Mouse (Mus musculus) intestine, embryonic 16.5 days (tissue): Measurements from ENCODE around the gene Tmem8b. TPM values are rescaled to one million over a fixed set of nuclear protein-coding genes. Genes with fewer than 3 reads are reported as not detected.

Experiments used
- ATAC-seq: fragments of 200-750 bp; cut with Nextera tagmentation; 2 replicates; pipeline ENCODE4 v1.8.0; 2017; ENCODE audit warnings: moderate TSS enrichment, moderate library complexity
- H3K27ac ChIP-seq: fragments of 300-500 bp; sonication (generic); 2 replicates; pipeline ENCODE4 v1.5.1; 2014; ENCODE audit warnings: mild to moderate bottlenecking, low read length
- H3K27me3 ChIP-seq: fragments of 300-500 bp; sonication (generic); replicated peaks from 2 replicates; pipeline ENCODE4 v1.6.1; 2014; ENCODE audit warnings: low read length, control low read depth, mixed read lengths; ENCODE audit not compliant: control insufficient read depth, insufficient read depth
- H3K36me3 ChIP-seq: fragments of 300-500 bp; sonication (generic); 2 replicates; pipeline ENCODE4 v1.6.1; 2014; ENCODE audit warnings: low read length, control low read depth; ENCODE audit not compliant: control insufficient read depth, insufficient read depth
- H3K4me1 ChIP-seq: fragments of 300-500 bp; sonication (generic); 2 replicates; pipeline ENCODE4 v1.6.1; 2014; ENCODE audit warnings: low read length, control low read depth, mixed read lengths; ENCODE audit not compliant: control insufficient read depth, insufficient read depth
- H3K4me2 ChIP-seq: fragments of 300-500 bp; sonication (generic); 2 replicates; pipeline ENCODE4 v1.6.1; 2014; ENCODE audit warnings: low read depth, low read length, control low read depth
- H3K4me3 ChIP-seq: fragments of 300-500 bp; sonication (generic); 2 replicates; pipeline ENCODE4 v1.5.1; 2014; ENCODE audit warnings: mild to moderate bottlenecking, low read length
- H3K9ac ChIP-seq: fragments of 300-500 bp; sonication (generic); 2 replicates; pipeline ENCODE4 v1.6.1; 2014; ENCODE audit warnings: low read depth, low read length
- H3K9me3 ChIP-seq: fragments of 300-500 bp; sonication (generic); 2 replicates; pipeline ENCODE4 v1.6.1; 2016; ENCODE audit warnings: low read length, control low read depth; ENCODE audit not compliant: control insufficient read depth
- WGBS: fragments of 180-500 bp; shearing (Covaris S2); extraction: QIAGEN DNeasy Blood & Tissue Kit; methylation state at CpG from one replicate; pipeline ENCODE4 v1.1.7; 2014; 5-methylcytosine and 5-hydroxymethylcytosine counted together
- polyA plus RNA-seq: library from polyadenylated mRNA; unstranded; fragments of >200 nt; fragmentation: Nextera tagmentation; extraction: Ambion mirVana; gene quantifications from 2 replicates; pipeline ENCODE4 v1.2.1, GENCODE M21; 2015

Tmem8b gene
- 3.3 and 3.4 TPM in 2 replicates for polyA plus RNA-seq

DNA sequence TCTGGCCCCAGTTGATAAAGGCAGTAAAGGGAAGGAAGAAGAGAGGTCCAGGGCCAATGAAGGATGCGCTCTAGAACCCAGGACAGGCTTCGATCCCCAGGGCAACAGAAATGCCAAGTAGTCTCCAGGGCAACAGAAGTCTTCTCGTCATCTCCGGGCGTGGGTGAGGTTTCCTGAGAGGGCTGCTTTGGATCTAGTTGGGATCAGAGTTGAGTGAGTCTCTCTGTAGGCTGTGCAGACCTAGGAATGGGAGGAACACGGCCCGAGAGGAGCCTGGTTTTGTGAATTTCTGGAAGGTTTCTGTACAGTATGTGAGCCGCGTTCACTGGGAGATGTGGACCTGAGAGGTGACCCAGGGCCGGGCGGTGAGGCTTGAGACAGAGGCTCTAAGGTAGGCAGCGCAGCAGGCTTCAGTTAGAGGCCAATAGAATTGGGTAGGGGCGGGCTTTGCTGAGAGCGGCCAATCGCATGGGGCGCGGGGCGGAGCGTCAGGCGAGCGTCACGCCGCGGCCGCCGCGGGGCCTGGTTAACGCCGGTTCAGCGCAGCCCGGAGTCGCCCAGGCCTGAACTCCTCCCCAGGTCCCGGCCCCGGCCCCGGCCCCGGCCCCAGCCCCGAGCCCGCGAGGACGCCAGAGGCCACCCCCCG lies at the start of gene Tmem8b, which contains the start of gene Fam221b:
Gene Tmem8b (plus strand): TSS at position 190 of the 646 bp plus-strand sequence.
Gene Fam221b (minus strand): TSS at position 364 of the 646 bp plus-strand sequence.
- Histone ChIP-seq H3K9me3 (no peaks in the 10 kb centered on the region), H3K9ac (peak within 1 kb of the TSS; percentile 90), H3K36me3 (no peaks in the 10 kb centered on the region), H3K27ac (peak within 1 kb of the TSS; percentile 49; the same call in 1 of the 2 replicates), H3K4me3 (peak within 1 kb of the TSS; percentile 83), H3K4me2 (peak within 1 kb of the TSS; percentile 85), H3K27me3 (peaks cover 5% of the 10 kb centered on the region; the same call in 1 of the 2 replicates), H3K4me1 (peaks cover 5% of the 10 kb centered on the region)
- ATAC-seq, result peak; percentile 97
- 1% methylated on average over 33 of the region's 41 CpGs for WGBS

DNA sequence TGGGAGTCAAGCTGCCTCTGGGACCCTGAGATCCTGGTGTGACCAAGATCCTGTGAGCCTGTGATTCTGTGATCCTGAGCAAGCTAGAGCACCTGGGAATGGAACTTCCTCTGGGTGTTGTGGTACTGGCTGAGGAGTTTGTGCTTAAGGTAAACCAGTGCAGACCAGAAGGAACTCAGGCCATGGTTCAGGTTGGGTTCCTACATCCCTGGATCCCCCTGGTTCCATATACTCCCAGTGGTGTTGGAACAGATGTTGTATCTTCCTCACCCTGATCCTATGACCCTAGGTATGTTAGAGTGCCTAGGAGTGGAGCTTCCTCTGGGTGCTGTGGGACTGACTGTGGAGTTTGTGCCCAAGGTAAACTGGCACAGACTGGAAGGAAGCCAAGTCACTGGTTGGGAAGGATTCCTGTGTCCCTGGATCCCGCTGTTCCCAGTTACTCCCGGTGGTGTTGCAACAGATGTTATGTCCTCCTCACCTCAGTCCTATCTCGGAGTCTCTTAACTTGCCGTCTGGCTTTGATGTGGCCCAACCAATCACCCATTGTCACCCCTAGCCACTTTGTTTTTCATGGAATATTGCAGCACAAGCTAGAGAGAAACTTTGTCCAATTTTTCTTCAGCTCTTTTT lies 48.5 kb upstream of the Tmem8b start:
- no peak overlapping the region for H3K27ac ChIP-seq
- no peak overlapping the region for H3K9ac ChIP-seq
- WGBS, result 79% methylated on average over 4 of the region's 4 CpGs
- no peak overlapping the region for H3K4me2 ChIP-seq
- ATAC-seq, result no peak
- no peaks in the 10 kb centered on the region for H3K4me1 ChIP-seq
- no peaks in the 10 kb centered on the region for H3K27me3 ChIP-seq
- H3K36me3 ChIP-seq, result no peaks in the 10 kb centered on the region
- peaks cover 2% of the 10 kb centered on the region for H3K9me3 ChIP-seq
- H3K4me3 ChIP-seq, result no peak overlapping the region

DNA sequence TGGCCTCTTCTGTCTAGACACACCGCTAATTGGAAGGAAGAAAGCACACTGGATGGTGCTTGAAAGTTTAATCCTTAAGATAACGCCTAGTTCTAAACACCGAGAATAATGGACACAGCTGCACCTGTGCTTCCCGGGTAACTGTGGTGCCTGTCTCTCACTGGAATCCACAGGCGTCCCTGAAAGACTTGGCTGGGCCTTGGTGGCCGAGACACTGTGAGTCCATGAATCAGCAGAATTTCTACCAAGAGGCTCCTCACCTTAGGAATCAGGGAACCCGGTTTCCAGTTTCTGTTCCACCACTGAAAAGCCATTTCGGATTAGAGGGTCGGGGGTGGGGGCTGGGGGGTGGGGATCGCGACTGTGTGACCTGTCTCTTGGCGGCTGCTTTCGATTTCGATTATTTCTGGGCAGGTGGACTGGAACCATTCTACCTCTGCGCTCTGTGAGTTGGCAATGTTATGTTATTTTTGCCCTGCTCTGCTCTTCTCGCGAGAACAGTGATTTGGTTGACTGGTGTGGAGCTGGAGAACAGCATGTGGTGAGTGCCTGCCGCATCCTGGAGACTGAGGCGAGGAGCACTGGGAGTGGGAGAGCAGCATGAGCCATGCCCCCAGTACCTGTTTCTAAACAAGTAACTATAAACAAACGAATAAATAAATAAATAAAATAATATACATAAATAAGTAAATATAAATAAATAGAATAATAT lies 39.5 kb upstream of the Tmem8b start:
- Histone ChIP-seq H3K4me3 (no peak overlapping the region), H3K9me3 (peaks cover 6% of the 10 kb centered on the region), H3K36me3 (no peaks in the 10 kb centered on the region), H3K4me1 (peaks cover 9% of the 10 kb centered on the region), H3K27ac (no peak overlapping the region), H3K4me2 (no peak overlapping the region), H3K9ac (no peak overlapping the region), H3K27me3 (0 out of 2 replicates have a peak, but pooled peaks cover 3% of the 10 kb centered on the region)
- 41% methylated on average over 20 of the region's 20 CpGs for WGBS
- no peak for ATAC-seq

DNA sequence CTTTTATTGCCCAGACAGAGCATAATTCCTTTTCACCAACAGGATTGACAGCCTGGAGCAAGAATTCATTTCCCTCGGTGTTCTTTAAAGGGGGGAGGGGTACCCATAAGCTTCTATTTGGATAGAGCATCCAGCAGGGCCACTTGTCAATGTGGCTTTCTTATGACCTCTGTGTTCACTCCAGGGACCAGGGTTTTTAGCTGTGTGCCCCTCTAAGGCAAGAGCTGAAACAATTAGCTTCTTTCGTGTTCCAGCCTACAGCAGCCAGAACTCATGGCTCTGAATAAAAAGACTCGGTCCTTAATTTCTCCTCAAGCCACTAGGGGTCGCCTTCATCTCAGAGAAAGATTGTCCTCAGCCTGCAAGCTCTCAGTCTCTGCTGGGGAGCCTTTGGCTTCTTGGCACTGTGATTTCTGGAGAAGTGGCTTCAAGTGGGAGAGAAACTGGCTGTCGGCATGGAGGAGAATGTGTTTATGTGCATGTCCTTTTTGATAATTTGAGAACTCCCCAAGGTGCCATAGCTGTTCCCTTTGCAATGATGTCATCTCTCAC lies 38.7 kb upstream of the Tmem8b start:
- Histone ChIP-seq H3K4me2 (0 out of 2 replicates have a peak overlapping the region, but pooled peaks have one; percentile 7), H3K27me3 (0 out of 2 replicates have a peak, but pooled peaks cover 3% of the 10 kb centered on the region), H3K36me3 (no peaks in the 10 kb centered on the region), H3K9me3 (peaks cover 5% of the 10 kb centered on the region), H3K27ac (no peak overlapping the region), H3K4me1 (peaks cover 9% of the 10 kb centered on the region), H3K9ac (no peak overlapping the region), H3K4me3 (no peak overlapping the region)
- WGBS, result 7% methylated on average over 5 of the region's 5 CpGs
- peak; percentile 49 for ATAC-seq

DNA sequence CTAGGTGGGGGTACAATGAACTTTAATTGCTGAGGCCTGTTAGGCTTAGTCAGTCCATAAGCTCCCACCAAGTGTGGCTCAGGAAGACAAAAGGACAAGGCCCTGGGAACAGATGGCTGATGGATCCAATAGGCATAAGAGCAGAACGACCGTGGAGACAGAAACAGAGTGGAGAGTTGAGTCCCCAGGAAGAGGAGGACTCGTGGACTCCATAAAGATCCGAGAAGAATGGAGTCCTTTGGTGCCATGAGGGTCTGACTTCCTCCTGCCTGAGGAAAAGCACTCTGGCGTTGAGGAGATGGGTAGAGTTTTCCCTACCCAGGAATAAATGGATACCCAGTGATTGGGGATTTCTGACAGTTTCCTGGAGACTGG lies 38.1 kb upstream of the Tmem8b start:
- Histone ChIP-seq H3K4me1 (peaks cover 9% of the 10 kb centered on the region), H3K4me3 (peak overlapping the region; percentile 62; the same call in 1 of the 2 replicates), H3K4me2 (peak overlapping the region; percentile 85), H3K36me3 (no peaks in the 10 kb centered on the region), H3K9me3 (no peaks in the 10 kb centered on the region), H3K27me3 (0 out of 2 replicates have a peak, but pooled peaks cover 3% of the 10 kb centered on the region), H3K9ac (peak overlapping the region; percentile 81; the same call in 1 of the 2 replicates), H3K27ac (peak overlapping the region; percentile 39; the same call in 1 of the 2 replicates)
- 0 out of 2 replicates have a peak, but pooled peaks have one; percentile 6 for ATAC-seq
- WGBS, result 38% methylated on average over 5 of the region's 5 CpGs

DNA sequence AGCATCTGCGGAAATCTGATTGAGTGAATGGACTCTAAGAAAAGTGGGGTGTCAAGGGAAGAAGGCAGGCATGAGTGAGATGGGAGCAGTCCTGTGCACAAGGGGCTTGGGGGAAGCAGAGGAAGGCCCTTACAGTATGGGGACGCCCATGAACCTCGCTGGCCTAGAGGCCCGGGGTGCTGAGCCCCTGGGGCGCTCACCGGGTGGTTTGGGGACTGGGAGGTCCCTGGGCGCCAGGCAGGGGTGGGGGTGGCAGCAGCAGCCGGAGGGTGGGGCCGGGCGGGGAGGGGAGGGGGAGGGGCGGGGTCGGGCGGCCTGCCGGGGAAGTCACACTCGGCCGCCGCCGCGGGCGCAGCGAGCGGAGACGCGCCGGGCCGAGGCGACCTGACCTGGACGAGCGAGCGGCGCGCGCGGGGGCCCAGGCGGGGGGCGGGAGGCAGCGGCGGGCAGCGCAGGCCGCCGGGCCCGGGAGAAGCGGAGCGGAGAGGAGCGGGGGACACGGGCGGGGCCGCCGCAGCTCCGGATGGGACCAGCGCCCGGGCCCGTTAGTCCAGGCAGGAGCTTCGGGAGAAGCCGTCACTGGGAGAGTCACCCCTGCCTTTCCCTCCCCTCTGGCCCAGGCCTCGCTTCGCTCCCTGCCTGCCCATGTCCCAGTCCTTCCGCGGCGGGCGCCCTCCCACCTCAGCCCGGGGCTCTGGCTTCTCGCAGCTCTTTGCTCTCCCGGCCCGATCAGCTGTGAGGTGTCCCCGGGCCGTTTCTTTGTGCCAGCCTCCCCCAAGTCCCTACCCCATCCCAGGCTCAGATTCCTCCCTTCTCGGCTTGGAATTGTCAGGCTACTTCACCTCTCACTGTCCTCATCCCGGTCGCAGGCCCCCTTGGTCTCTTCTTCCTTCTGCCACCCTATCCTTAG lies 37.5 kb upstream of the Tmem8b start, which contains the start of gene Npr2:
Gene Npr2 (plus strand): TSS at position 890 of the 910 bp plus-strand sequence.
- WGBS, result 1% methylated on average over 50 of the region's 70 CpGs
- peak within 1 kb of the TSS; percentile 62 for H3K4me3 ChIP-seq
- no peaks in the 10 kb centered on the region for H3K36me3 ChIP-seq
- peaks cover 9% of the 10 kb centered on the region for H3K4me1 ChIP-seq
- ATAC-seq, result peak; percentile 69
- no peaks in the 10 kb centered on the region for H3K9me3 ChIP-seq
- peak within 1 kb of the TSS; percentile 43 for H3K27ac ChIP-seq
- H3K27me3 ChIP-seq, result 0 out of 2 replicates have a peak, but pooled peaks cover 3% of the 10 kb centered on the region
- H3K9ac ChIP-seq, result peak within 1 kb of the TSS; percentile 81
- peak within 1 kb of the TSS; percentile 85 for H3K4me2 ChIP-seq

DNA sequence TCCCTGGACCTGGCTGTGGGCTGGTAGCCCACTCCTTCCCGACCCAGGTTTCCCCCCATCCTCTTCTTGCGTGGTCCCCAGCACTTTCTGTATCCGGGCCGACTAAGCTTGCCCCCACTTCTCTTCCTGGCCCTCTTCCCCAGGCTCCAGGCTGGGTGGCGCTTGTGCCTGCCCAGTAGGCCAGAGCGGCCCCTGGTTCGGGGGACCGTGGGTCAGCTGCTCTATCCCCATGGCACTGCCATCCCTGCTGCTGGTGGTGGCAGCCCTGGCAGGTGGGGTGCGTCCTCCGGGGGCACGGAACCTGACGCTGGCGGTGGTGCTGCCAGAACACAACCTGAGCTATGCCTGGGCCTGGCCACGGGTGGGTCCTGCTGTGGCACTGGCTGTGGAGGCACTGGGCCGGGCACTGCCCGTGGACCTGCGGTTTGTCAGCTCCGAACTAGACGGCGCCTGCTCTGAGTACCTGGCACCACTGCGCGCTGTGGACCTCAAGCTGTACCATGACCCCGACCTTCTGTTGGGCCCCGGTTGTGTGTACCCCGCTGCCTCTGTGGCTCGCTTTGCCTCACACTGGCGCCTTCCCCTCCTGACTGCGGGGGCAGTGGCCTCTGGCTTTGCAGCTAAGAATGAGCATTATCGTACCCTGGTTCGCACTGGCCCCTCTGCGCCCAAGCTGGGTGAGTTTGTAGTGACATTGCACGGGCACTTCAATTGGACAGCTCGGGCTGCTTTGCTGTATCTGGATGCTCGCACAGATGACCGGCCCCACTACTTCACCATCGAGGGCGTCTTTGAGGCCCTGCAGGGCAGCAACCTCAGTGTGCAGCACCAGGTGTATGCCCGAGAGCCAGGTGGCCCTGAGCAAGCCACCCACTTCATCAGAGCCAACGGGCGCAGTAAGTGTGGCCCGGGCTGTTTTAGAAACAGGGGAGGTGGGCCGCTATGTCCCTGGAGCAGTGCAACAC lies 36.5 kb upstream of the Tmem8b start:
- ATAC-seq, result no peak; the same call in 1 of the 2 replicates
- Histone ChIP-seq H3K4me3 (peak overlapping the region; percentile 62), H3K9ac (peak overlapping the region; percentile 81), H3K36me3 (no peaks in the 10 kb centered on the region), H3K9me3 (no peaks in the 10 kb centered on the region), H3K27me3 (0 out of 2 replicates have a peak, but pooled peaks cover 3% of the 10 kb centered on the region), H3K27ac (0 out of 2 replicates have a peak overlapping the region, but pooled peaks have one; percentile 5), H3K4me2 (peak overlapping the region; percentile 85), H3K4me1 (peaks cover 9% of the 10 kb centered on the region)
- 52% methylated on average over 42 of the region's 42 CpGs for WGBS
